Mouse (Mus musculus) effector memory CD4-positive, alpha-beta T cell, adult 5 months (primary cell): ENCODE measurements around the gene Cenpn. TPM values are rescaled to one million over a fixed set of nuclear protein-coding genes. Genes with fewer than 3 reads are reported as not detected.

Experiments
- polyA plus RNA-seq: library from polyadenylated mRNA; unstranded; fragments of 100-300 nt; shearing (Covaris generic); gene quantifications from one replicate; pipeline ENCODE4 v1.2.1, GENCODE M21; 2017

Gene Cenpn
- 1.5 TPM for polyA plus RNA-seq

GRCm38 (mm10) chr8:116921337-116922059 lies at the start of gene Cenpn, which contains the start of gene Cmc2:
Gene Cenpn (plus strand): TSS chr8:116921730.
Gene Cmc2 (minus strand): TSS chr8:116921455.

GRCm38 (mm10) chr8:116943161-116943554 lies 21.6 kb downstream of the Cenpn start, which contains the start of gene Atmin:
Gene Atmin (plus strand): TSS chr8:116943393.

GRCm38 (mm10) chr8:116978631-116979256 lies 57.2 kb downstream of the Cenpn start, which contains the start of gene 1700030J22Rik:
Gene 1700030J22Rik (minus strand): TSS chr8:116978959.

Other genes starting within 250 kb of the Cenpn start
- gene Cdyl2, start 188.7 kb upstream of the Cenpn start, polyA plus RNA-seq: 34.1 TPM
- 26.9 TPM for gene Cmc2, start 275 bp upstream of the Cenpn start, polyA plus RNA-seq
- 16.5 TPM for gene Atmin, start 21.7 kb downstream of the Cenpn start, polyA plus RNA-seq
- 0.34 TPM for gene 1700030J22Rik, start 57.2 kb downstream of the Cenpn start, polyA plus RNA-seq
- gene Gcsh, start 71.8 kb downstream of the Cenpn start, polyA plus RNA-seq: 7.2 TPM
- gene Pkd1l2, start 160.7 kb downstream of the Cenpn start, polyA plus RNA-seq: 0.41 TPM
- not detected for gene Bco1, start 174.1 kb downstream of the Cenpn start, polyA plus RNA-seq
- gene Gan, start 236.4 kb downstream of the Cenpn start, polyA plus RNA-seq: 2.9 TPM